Mouse (Mus musculus) neural tube, embryonic 12.5 days (tissue): ENCODE data around the gene Ncf1. TPM values are rescaled to one million over a fixed set of nuclear protein-coding genes. Genes with fewer than 3 reads are reported as not detected.

Experiments used
- ATAC-seq: fragments of 200-750 bp; cut with Nextera tagmentation; 2 replicates; pipeline ENCODE4 v1.8.0; 2017; ENCODE audit warnings: low read depth, mild to moderate bottlenecking, moderate TSS enrichment, moderate library complexity; ENCODE audit not compliant: low FRiP score
- H3K27ac ChIP-seq: fragments of 300-500 bp; sonication (generic); 2 replicates; pipeline ENCODE4 v1.5.1; 2016
- H3K27me3 ChIP-seq: fragments of 300-500 bp; sonication (generic); replicated peaks from 2 replicates; pipeline ENCODE4 v1.6.1; 2016; ENCODE audit warnings: mild to moderate bottlenecking
- H3K36me3 ChIP-seq: fragments of 300-500 bp; sonication (generic); 2 replicates; pipeline ENCODE4 v1.6.1; 2016; ENCODE audit warnings: mild to moderate bottlenecking
- H3K4me1 ChIP-seq: fragments of 300-500 bp; sonication (generic); 2 replicates; pipeline ENCODE4 v1.6.1; 2016
- H3K4me2 ChIP-seq: fragments of 300-500 bp; sonication (generic); replicated peaks from 2 replicates; pipeline ENCODE4 v1.6.1; 2016; ENCODE audit warnings: mild to moderate bottlenecking
- H3K4me3 ChIP-seq: fragments of 300-500 bp; sonication (generic); 2 replicates; pipeline ENCODE4 v1.5.1; 2016
- H3K9ac ChIP-seq: fragments of 300-500 bp; sonication (generic); 2 replicates; pipeline ENCODE4 v1.6.1; 2016; ENCODE audit warnings: mild to moderate bottlenecking
- H3K9me3 ChIP-seq: fragments of 300-500 bp; sonication (generic); 2 replicates; pipeline ENCODE4 v1.6.1; 2016; ENCODE audit warnings: mild to moderate bottlenecking
- WGBS: fragments of 180-500 bp; shearing (Covaris S2); methylation state at CpG from one replicate; pipeline ENCODE4 v1.1.7; 2016; 5-methylcytosine and 5-hydroxymethylcytosine counted together
- polyA plus RNA-seq: library from polyadenylated mRNA; unstranded; fragments of >200 nt; fragmentation: Nextera tagmentation; extraction: Ambion mirVana; gene quantifications from 2 replicates; pipeline ENCODE4 v1.2.1, GENCODE M21; 2016

Gene Ncf1
- polyA plus RNA-seq, 1 experiment from 2014 or later, result 3.5 TPM

- Histone ChIP-seq H3K4me2 (no peak overlapping the region), H3K9ac (no peak overlapping the region), H3K4me1 (peaks cover under 1% of the 10 kb centered on the region; the same call in 1 of the 2 replicates), H3K27ac (no peak overlapping the region), H3K4me3 (no peak overlapping the region), H3K27me3 (no peaks in the 10 kb centered on the region), H3K36me3 (peaks cover 24% of the 10 kb centered on the region), H3K9me3 (no peaks in the 10 kb centered on the region)
- 95% methylated on average over 8 of the region's 8 CpGs for WGBS
- no peak for ATAC-seq
Measured at GRCm38 (mm10) chr5:134170167-134170566, 59.3 kb downstream of the Ncf1 start.

Other genes starting within 250 kb of the Ncf1 start
- 18.1 and 20.4 TPM in 2 replicates for gene Castor2, start 129.9 kb downstream of the Ncf1 start, polyA plus RNA-seq
- gene Rcc1l, start 52.9 kb downstream of the Ncf1 start, polyA plus RNA-seq, result 22.3 and 22.9 TPM in 2 replicates
- 12.4 and 13.7 TPM in 2 replicates for gene Gtf2ird2, start 45.6 kb downstream of the Ncf1 start, polyA plus RNA-seq
- gene Gtf2i, start 85.1 kb upstream of the Ncf1 start, polyA plus RNA-seq, result 214 and 229 TPM in 2 replicates
- 79.8 and 84.6 TPM in 2 replicates for gene Gtf2ird1, start 227.1 kb upstream of the Ncf1 start, polyA plus RNA-seq